Mouse (Mus musculus): ENCODE measurements around the gene Hoxc8.

DNA sequence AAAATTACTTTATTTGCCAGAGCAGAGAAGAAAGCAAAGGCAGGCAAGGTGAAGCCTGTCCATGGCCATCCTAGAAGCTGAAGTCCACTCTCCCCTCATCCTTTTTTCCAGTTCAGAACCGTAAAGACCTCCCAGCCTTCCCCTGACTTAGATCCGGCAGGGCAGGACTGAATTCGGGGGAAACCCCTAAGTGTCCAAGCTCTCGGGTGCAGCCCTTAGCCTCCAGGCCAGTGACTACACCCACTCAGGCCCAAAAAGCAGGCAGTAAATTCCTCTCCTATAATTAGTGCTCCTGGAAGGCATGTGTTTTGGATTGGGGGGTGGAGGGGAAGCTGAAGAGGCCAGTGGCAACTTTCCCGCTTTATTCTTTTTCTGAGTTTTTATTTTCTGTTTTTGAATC is 15.4 kb downstream of the Hoxc8 start:
- no peak for TF ChIP-seq CHD2 (IDR thresholded peaks at IDR 0.05; ENCODE audit: low read depth, low read length)
- TF ChIP-seq MAFK (IDR thresholded peaks at IDR 0.05; ENCODE audit: insufficient read depth, low read depth, low read length) = no peak
- TF ChIP-seq ZNF384 (IDR thresholded peaks at IDR 0.05; ENCODE audit: low read depth, low read length) = no peak
